In the genomic region with DNA sequence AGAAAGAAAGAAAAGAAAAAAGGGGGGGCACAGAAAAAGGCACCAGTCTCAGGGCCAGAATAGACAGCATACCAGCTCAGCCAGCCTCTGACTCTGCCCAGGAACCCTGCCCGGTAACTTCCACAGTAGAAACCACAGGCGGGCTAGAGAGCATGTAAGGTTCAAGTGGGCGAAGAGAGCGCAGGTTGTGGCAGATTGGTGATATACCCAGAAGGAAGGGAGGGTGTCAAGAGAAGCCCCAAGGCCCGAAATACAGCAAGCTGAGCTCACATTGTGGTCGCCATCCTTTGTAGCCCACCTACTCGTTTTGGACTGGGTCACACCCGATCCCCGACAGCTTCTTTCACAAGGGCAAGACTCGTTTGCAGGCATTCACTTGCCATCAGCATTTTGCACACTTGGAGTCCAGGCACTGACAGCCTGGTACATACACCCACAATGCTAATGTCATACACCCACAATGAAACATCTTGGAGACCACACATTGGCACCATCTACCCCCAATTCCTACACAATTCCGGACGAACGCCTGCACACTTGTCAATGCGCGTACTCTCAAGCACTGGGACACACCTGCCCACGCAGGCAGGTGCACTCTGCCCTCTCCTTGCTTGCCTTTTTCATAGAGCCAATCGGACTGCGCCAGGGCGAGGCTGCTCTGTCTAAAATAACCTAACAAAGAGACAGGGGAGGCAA, we compare ENCODE assay signal across 8 mouse cellular contexts. TPM values are rescaled to one million over a fixed set of nuclear protein-coding genes. Genes with fewer than 3 reads are reported as not detected.
A peak's percentile ranks its signal among the peaks of the same experiment; 100 is the strongest.
DNase-seq lines count a peak whose midpoint lies in the region; ATAC-seq and TF ChIP-seq lines count a peak whose summit lies in the region.

No protein-coding gene starts in this region.

- H3K4me1 ChIP-seq in E14TG2a.4 (replicated peaks; ENCODE audit: low read depth, low read length) = peaks cover 36% of the 10 kb centered on the region
- peaks cover 8% of the 10 kb centered on the region for H3K4me1 ChIP-seq in forebrain, embryonic 14.5 days (ENCODE audit: control insufficient read depth, insufficient read depth, low read length)
- peaks cover 24% of the 10 kb centered on the region for H3K4me1 ChIP-seq in intestine, embryonic 16.5 days (ENCODE audit: control insufficient read depth, insufficient read depth, low read length)
- H3K4me1 ChIP-seq in midbrain, embryonic 14.5 days (ENCODE audit: control insufficient read depth, insufficient read depth, low read length) = peaks cover 18% of the 10 kb centered on the region

- no peak for TF ChIP-seq CTCF in E14TG2a.4 (conservative IDR thresholded peaks at IDR 0.05; ENCODE audit: low read length)

- peak overlapping the region; percentile 70 for H3K9ac ChIP-seq in forebrain, embryonic 14.5 days (ENCODE audit: low read length)
- H3K9ac ChIP-seq in intestine, embryonic 16.5 days (ENCODE audit: low read depth, low read length) = peak overlapping the region; percentile 71
- peak overlapping the region; percentile 71 for H3K9ac ChIP-seq in midbrain, embryonic 14.5 days (replicated peaks; ENCODE audit: low read length)

- WGBS in forebrain, embryonic 14.5 days = 2% methylated on average over 19 of the region's 19 CpGs
- 6% methylated on average over 19 of the region's 19 CpGs for WGBS in intestine, embryonic 16.5 days
- 3% methylated on average over 19 of the region's 19 CpGs for WGBS in midbrain, embryonic 14.5 days

- peak; percentile 24 for ATAC-seq in forebrain, embryonic 14.5 days
- ATAC-seq in intestine, embryonic 16.5 days = peak; percentile 79
- ATAC-seq in midbrain, embryonic 14.5 days (ENCODE audit: low FRiP score, low TSS enrichment) = peak; percentile 31
- no peak for ATAC-seq in megakaryocyte-erythroid progenitor cell, adult 5-6 weeks (replicated peaks; ENCODE audit: low FRiP score, low TSS enrichment, poor library complexity, severe bottlenecking)

- H3K27me3 ChIP-seq in E14TG2a.4 (ENCODE audit: insufficient read depth, low read length) = peaks cover 65% of the 10 kb centered on the region
- no peaks in the 10 kb centered on the region for H3K27me3 ChIP-seq in forebrain, embryonic 14.5 days (replicated peaks; ENCODE audit: control insufficient read depth, insufficient read depth, low read length)
- H3K27me3 ChIP-seq in intestine, embryonic 16.5 days (replicated peaks; ENCODE audit: control insufficient read depth, insufficient read depth, low read length) = no peaks in the 10 kb centered on the region; the same call in 1 of the 2 replicates
- H3K27me3 ChIP-seq in midbrain, embryonic 14.5 days (ENCODE audit: control insufficient read depth, insufficient read depth, low read length) = no peaks in the 10 kb centered on the region

- no peaks in the 10 kb centered on the region for H3K9me3 ChIP-seq in E14TG2a.4 (ENCODE audit: low read length)
- no peaks in the 10 kb centered on the region for H3K9me3 ChIP-seq in forebrain, embryonic 14.5 days (replicated peaks; ENCODE audit: control insufficient read depth, low read length)
- H3K9me3 ChIP-seq in intestine, embryonic 16.5 days (ENCODE audit: control insufficient read depth, low read length) = no peaks in the 10 kb centered on the region
- H3K9me3 ChIP-seq in midbrain, embryonic 14.5 days (ENCODE audit: control insufficient read depth, low read length) = no peaks in the 10 kb centered on the region

- peak overlapping the region; percentile 94 for H3K4me2 ChIP-seq in forebrain, embryonic 14.5 days (ENCODE audit: low read length)
- H3K4me2 ChIP-seq in intestine, embryonic 16.5 days (ENCODE audit: low read depth, low read length) = peak overlapping the region; percentile 95
- H3K4me2 ChIP-seq in midbrain, embryonic 14.5 days (ENCODE audit: low read length) = peak overlapping the region; percentile 92

- peak overlapping the region; percentile 79 for H3K4me3 ChIP-seq in E14TG2a.4 (replicated peaks; ENCODE audit: low read length)
- peak overlapping the region; percentile 52 for H3K4me3 ChIP-seq in forebrain, embryonic 14.5 days (ENCODE audit: low read depth, low read length)
- peak overlapping the region; percentile 63 for H3K4me3 ChIP-seq in intestine, embryonic 16.5 days (ENCODE audit: low read length)
- H3K4me3 ChIP-seq in midbrain, embryonic 14.5 days (replicated peaks; ENCODE audit: low read depth, low read length) = peak overlapping the region; percentile 61

- intact Hi-C loops in left cerebral cortex, postnatal 14 days (cut with DNase I) = loop anchor here (5.0 to 10.0 kb wide), 5 partner anchors 166 to 856 kb away; no protein-coding TSS in a partner anchor

- DNase-seq in adrenal gland, postnatal 36 days = peak; percentile 2 to 18
- peak; percentile 39 for DNase-seq in forebrain, embryonic 14.5 days (ENCODE audit: low spot score)
- peak; percentile 47 to 70 for DNase-seq in left cerebral cortex, postnatal 14 days (ENCODE audit: low spot score in 2 of 2)
- DNase-seq in midbrain, embryonic 14.5 days = peak; percentile 62
- DNase-seq in urinary bladder, postnatal 14 days (ENCODE audit: low spot score) = peak; percentile 12

- H3K27ac ChIP-seq in forebrain, embryonic 14.5 days (ENCODE audit: low read depth, low read length) = peak overlapping the region; percentile 75; the same call in 1 of the 2 replicates
- no peak overlapping the region for H3K27ac ChIP-seq in intestine, embryonic 16.5 days (ENCODE audit: low read length)
- peak overlapping the region; percentile 82 for H3K27ac ChIP-seq in midbrain, embryonic 14.5 days (replicated peaks; ENCODE audit: low read depth, low read length)

- H3K36me3 ChIP-seq in E14TG2a.4 (ENCODE audit: insufficient read depth, low read length) = no peaks in the 10 kb centered on the region
- H3K36me3 ChIP-seq in forebrain, embryonic 14.5 days (ENCODE audit: control insufficient read depth, insufficient read depth, low read length) = no peaks in the 10 kb centered on the region
- H3K36me3 ChIP-seq in intestine, embryonic 16.5 days (ENCODE audit: control insufficient read depth, insufficient read depth, low read length) = no peaks in the 10 kb centered on the region
- no peaks in the 10 kb centered on the region for H3K36me3 ChIP-seq in midbrain, embryonic 14.5 days (ENCODE audit: control insufficient read depth, insufficient read depth, low read length)

RNA-seq across cellular contexts. Expression of gene Fam84a, which starts 0.8 kb away (rescaled TPM):
- 10 to 100 TPM in 1 of 2 experiments, 1 to 10 TPM in 1; 2.4 to 24.1 TPM for total RNA-seq in adrenal gland, postnatal 36 days (2021)
- 65.7 and 85.1 TPM in 2 replicates for polyA plus RNA-seq in forebrain, embryonic 14.5 days (2014; fragmentation: Nextera tagmentation; extraction: Ambion mirVana)
- polyA plus RNA-seq in intestine, embryonic 16.5 days (2015; fragmentation: Nextera tagmentation; extraction: Ambion mirVana) = 7.9 and 8.4 TPM in 2 replicates
- total RNA-seq in left cerebral cortex, postnatal 14 days (2021) = 10 to 100 TPM; 56.7 to 64.5 TPM
- polyA plus RNA-seq in midbrain, embryonic 14.5 days (2014; fragmentation: Nextera tagmentation; extraction: Ambion mirVana) = 66.5 and 74.1 TPM in 2 replicates
- total RNA-seq in megakaryocyte-erythroid progenitor cell, adult 5-6 weeks (2014; fragmentation: Nextera tagmentation) = not detected in 2 replicates
- not detected in 2 replicates for total RNA-seq in megakaryocyte-erythroid progenitor cell, adult 5-6 weeks (2017)

Comparison
In these comparisons a context has a peak if more than half of its experiments do, and no peak if none do; other contexts are left out.
1. DNase-seq: peak in every context shown above with its lines; median percentile 62 in midbrain, embryonic 14.5 days; 58 in left cerebral cortex, postnatal 14 days; 39 in forebrain, embryonic 14.5 days; 12 in urinary bladder, postnatal 14 days; 10 in adrenal gland, postnatal 36 days.